Mouse (Mus musculus) frontal cortex, adult 2 months (tissue): ENCODE data around the gene Gapvd1. TPM values are rescaled to one million over a fixed set of nuclear protein-coding genes. Genes with fewer than 3 reads are reported as not detected.
"Not testable (repeated sequence)": the region's sequence is repeated elsewhere in the genome, so short reads cannot be mapped to it uniquely, and the experiment has no call there.

ENCODE experiments used
- DNase-seq, 2 experiments: peaks; one replicate each; pipeline ENCODE4 v3.0.0; 2022; ENCODE audit warnings: low spot score in 1 of 2; ENCODE audit errors: extremely low spot score in 1 of 2
- polyA plus RNA-seq: library from polyadenylated mRNA; depleted of rRNA; stranded (reverse); fragments of >200 nt; gene quantifications from 2 replicates; pipeline ENCODE4 v1.2.3, GENCODE M21; 2012

Gene Gapvd1
- polyA plus RNA-seq, 1 experiment: 53.8 TPM

- DNase-seq: peak in 1 of 2 experiments; percentile 25
Observed at GRCm38 (mm10) chr2:34772252-34773235, 17.5 kb upstream of the Gapvd1 start.

GRCm38 (mm10) chr2:34771368-34772226, 16.6 kb upstream of the Gapvd1 start, which contains the start of gene Hspa5:
Gene Hspa5 (plus strand): TSS chr2:34771970.
- DNase-seq: peak; percentile 100

- DNase-seq: no peak
Observed at GRCm38 (mm10) chr2:34770951-34771350, 15.9 kb upstream of the Gapvd1 start.

- no peak for DNase-seq
Observed at GRCm38 (mm10) chr2:34770049-34770448, 15.0 kb upstream of the Gapvd1 start.

- no peak for DNase-seq
Observed at GRCm38 (mm10) chr2:34764801-34765200, 9.8 kb upstream of the Gapvd1 start.

GRCm38 (mm10) chr2:34762872-34763271, 7.8 kb upstream of the Gapvd1 start:
- DNase-seq: no peak

GRCm38 (mm10) chr2:34762174-34762573, 7.1 kb upstream of the Gapvd1 start:
- DNase-seq: no peak

- not testable (repeated sequence) for DNase-seq
Observed at GRCm38 (mm10) chr2:34761272-34761671, 6.2 kb upstream of the Gapvd1 start.

GRCm38 (mm10) chr2:34757341-34757740, 2.3 kb upstream of the Gapvd1 start:
- DNase-seq: no peak

GRCm38 (mm10) chr2:34753811-34754550, 1.1 kb downstream of the Gapvd1 start:
- peak in 1 of 2 experiments; percentile 81 for DNase-seq

- no peak for DNase-seq
Observed at GRCm38 (mm10) chr2:34750245-34750644, 4.8 kb downstream of the Gapvd1 start.

- DNase-seq: no peak
Observed at GRCm38 (mm10) chr2:34748479-34748878, 6.6 kb downstream of the Gapvd1 start.

GRCm38 (mm10) chr2:34745673-34746072, 9.4 kb downstream of the Gapvd1 start:
- no peak for DNase-seq

- no peak for DNase-seq
Observed at GRCm38 (mm10) chr2:34744476-34744875, 10.6 kb downstream of the Gapvd1 start.

GRCm38 (mm10) chr2:34742675-34743074, 12.4 kb downstream of the Gapvd1 start:
- no peak for DNase-seq

GRCm38 (mm10) chr2:34741390-34742159, 13.5 kb downstream of the Gapvd1 start:
- no peak for DNase-seq

- no peak for DNase-seq
Observed at GRCm38 (mm10) chr2:34739684-34740391, 15.2 kb downstream of the Gapvd1 start.

GRCm38 (mm10) chr2:34737911-34738310, 17.1 kb downstream of the Gapvd1 start:
- DNase-seq: no peak

- no peak for DNase-seq
Observed at GRCm38 (mm10) chr2:34736626-34737025, 18.4 kb downstream of the Gapvd1 start.
